Mouse (Mus musculus) thymus, adult 18-20 months (tissue): ENCODE measurements around the gene Actr3b.
"Not testable (repeated sequence)": the region's sequence is repeated elsewhere in the genome, so short reads cannot be mapped to it uniquely, and the experiment has no call there.

Experiments used
- DNase-seq, 2 experiments: peaks; one replicate each; pipeline ENCODE4 v3.0.0; 2022; ENCODE audit warnings: mixed read lengths in 2 of 2

The Actr3b gene

DNA sequence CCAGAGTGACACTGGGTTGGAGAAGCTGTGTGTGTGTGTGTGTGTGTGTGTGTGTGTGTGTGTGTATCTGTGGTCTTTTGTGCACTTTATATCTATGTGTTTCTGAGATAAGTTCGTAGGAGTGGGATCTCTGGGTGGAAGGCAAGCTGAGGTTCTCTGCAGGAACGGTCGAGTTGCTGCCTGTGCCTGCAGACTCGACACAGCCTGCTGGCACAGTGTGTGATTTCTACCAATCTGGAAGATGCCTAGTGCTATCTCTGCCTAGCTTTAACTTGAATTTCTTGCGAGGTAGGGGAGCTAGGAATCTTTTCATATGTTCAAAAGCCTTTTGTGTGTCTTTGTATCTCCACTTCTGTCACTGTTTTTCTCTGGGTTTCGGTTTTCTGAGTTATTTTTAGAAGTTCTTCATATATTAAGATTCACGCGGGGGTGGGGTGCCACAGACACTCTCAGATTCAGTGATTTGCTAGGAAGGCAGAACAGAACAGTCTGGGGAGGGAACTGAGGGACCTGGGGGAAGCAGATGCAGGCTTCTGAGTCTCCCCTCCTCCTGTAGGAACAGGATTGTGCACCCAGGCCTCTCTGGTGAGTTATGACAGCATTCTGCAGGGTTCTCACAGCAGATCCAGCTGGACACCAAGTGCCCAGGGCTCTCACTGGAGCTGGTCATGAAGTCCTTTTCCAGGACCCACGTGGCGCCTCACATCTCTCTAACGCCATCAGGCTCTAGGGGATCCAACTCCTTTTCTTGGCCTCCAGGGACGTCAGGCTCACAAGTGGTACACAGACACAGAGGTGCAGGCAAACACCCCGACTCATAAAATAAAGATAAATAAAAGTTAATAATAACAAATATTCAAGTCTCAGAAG is 14.4 kb downstream of the Actr3b start:
- no peak for DNase-seq

- DNase-seq = no peak
Measured at GRCm38 (mm10) chr5:25791570-25791969, 31.8 kb downstream of the Actr3b start.

DNA sequence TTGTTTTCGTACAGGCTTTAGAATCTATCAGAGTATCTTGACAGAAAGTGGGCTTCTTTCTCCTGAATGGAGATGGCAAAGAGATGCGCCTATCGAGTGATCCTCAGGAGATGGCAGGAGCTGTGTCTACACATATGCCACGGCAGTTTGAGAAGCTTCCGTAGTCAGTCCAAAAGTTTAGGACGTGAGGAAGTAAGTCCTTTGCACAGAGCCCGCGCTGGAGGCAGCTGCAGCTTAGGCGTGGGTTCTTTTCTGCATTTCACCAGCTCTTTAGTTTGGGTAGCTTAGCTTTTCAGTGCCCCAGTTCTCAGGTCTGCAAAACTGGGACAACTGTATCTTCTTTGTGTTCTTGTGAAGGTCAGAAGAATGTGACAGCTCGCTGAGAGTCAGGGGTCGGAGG is 38.0 kb downstream of the Actr3b start:
- no peak for DNase-seq

- DNase-seq = no peak
Measured at GRCm38 (mm10) chr5:25800929-25801328, 41.1 kb downstream of the Actr3b start.

- DNase-seq = no peak
Measured at GRCm38 (mm10) chr5:25801744-25802143, 41.9 kb downstream of the Actr3b start.

DNA sequence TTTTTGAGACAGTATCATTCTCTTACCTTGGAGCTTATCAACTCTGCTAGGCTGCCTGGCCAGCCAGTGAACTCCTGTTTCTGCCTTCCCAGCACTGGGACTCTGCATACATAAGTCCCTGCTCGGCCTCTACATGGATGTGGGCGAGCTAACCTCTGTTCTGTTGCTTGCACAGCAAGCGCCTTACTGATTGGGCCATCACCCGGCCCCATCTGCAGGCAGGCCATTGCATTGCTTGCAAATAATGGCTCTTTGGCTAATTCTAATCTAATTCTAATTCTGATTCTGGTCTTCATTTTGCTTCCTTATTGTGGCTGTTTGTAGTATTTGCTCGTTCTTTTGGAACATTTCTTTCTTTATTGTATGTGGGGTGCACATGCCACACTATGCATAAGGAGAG is 44.8 kb downstream of the Actr3b start:
- DNase-seq = no peak

DNA sequence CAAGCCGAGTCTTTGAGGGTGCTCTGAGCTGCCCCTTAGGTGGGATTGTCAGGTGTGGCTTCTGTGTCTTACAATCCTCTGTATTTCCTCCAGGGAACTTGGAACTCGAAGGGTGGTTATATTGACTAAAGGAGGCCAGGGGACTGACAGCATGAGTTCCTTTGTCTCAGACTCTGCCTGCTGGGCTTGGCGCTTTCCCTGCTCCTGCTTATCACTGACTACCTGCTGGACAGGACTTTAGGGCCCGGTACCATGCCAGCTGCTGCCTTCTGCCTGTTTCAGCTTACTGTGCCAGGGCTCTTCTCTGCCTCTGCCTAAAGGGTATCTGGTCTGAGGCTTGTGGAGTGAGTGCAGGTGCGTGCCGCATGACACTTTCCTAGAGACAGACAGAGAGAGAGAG is 53.1 kb downstream of the Actr3b start:
- DNase-seq = no peak

DNA sequence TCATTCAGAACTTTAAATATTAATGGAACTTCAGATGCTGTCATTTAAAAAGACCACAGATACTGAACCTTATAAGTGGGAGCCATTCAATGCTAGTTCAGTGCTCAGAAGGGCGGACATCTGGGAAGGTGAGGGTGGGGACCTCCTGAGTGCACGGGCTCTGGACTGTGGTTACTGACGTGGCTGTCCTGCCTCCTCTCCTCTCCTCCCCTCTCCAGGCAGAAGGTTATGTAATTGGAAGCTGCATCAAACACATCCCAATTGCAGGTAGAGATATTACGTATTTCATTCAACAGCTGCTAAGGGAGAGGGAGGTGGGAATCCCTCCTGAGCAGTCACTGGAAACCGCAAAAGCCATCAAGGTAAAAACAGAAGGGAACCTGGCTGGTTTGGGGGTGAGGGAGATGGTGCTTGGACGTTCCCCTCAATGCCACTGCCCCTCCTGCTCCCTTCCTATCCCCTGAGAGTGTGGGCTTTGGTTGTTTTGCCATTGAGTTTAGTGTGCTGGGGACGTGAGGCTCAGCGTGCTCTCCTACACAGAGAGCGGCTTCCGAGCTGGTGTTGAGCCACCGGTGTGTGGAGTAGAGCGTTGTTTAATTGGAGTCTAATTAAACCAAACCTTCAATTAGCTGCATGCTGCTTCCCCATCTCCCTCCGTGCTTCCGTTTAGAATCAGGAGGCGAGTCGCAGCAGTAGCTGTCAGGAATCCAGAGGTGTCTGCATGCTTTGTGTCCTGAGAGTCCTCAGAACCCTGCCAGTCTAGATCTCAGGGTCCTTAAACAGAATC is 69.7 kb downstream of the Actr3b start:
- no peak for DNase-seq

DNA sequence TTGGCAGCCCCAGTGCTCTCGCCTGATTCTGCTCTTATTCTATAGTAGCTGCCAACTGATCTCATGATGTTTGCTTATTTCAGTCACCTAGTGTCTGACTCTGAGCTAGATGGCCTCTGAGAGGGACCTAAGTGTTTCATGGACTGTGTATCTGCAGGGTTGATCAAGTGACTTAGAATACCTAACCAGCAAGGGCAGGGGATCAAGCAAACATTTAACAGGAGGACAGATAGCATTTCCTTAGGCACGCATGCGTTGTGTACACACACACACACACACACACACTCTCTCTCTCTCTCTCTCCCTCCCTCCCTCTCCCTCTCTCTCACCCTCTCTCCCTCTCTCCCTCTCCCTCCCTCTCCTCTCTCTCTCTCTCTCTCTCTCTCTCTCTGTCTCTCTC is 71.0 kb downstream of the Actr3b start:
- no peak for DNase-seq

DNA sequence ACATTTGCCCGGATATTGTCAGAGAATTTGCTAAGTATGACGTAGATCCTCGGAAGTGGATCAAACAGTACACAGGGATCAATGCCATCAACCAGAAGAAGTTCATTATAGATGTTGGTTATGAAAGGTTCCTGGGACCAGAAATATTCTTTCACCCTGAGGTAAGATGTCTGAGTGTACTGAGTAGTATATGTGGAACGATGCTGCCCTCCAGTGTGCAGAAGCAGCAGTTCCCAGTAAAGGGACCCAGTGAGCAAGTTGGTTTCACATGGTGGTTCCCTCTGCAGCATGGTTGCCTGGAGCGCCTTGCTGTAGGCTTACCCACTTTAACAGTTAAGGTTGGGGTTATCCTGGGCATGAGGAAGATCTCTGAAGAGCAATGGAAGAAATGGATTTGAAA is 71.8 kb downstream of the Actr3b start:
- DNase-seq = no peak

GRCm38 (mm10) chr5:25839400-25839799 is 79.6 kb downstream of the Actr3b start:
- peak in 1 of 2 experiments; percentile 5 for DNase-seq

DNA sequence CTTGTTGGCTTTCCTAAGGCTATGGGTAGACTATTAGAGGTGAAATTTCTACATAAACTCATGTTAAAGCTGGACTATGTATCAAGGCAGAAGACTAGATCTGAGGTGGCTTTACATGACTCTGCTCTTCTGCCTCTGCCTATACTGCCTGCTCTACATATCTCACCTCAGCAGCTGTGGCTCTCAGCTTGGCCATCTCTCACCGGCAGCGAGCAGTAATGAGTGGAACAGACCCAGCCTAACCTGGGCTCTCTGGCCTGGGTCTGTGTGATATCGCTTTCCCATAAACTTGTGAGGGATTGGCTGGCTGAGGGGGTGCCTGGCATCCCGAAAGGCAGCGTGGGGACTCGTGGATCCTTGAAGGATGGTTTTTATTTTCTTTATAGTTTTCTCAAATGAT is 86.8 kb downstream of the Actr3b start:
- no peak for DNase-seq

- no peak for DNase-seq
Measured at GRCm38 (mm10) chr5:25847154-25847553, 87.4 kb downstream of the Actr3b start.

DNA sequence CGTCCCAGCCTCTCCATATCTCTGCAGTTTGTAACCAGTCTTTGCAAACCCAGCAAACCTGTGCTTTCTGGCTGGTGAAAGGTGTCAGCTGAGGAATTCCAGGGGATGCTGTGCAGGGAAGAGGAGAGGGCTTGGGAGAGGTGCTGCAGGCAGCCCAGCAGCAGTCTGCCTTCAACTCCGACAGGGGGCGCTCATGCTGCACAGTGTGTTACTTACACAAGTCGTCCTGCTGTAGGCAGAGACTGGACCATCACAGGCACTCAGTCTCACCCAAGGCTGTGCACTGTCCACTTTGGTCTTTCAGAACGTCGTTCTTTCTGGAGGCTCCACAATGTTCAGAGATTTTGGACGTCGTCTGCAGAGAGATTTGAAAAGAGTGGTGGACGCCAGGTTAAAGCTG is 88.3 kb downstream of the Actr3b start:
- no peak for DNase-seq

- no peak for DNase-seq
Measured at GRCm38 (mm10) chr5:25866201-25866600, 106.4 kb downstream of the Actr3b start.

GRCm38 (mm10) chr5:25869880-25870279 is 110.1 kb downstream of the Actr3b start:
- DNase-seq = no peak

DNA sequence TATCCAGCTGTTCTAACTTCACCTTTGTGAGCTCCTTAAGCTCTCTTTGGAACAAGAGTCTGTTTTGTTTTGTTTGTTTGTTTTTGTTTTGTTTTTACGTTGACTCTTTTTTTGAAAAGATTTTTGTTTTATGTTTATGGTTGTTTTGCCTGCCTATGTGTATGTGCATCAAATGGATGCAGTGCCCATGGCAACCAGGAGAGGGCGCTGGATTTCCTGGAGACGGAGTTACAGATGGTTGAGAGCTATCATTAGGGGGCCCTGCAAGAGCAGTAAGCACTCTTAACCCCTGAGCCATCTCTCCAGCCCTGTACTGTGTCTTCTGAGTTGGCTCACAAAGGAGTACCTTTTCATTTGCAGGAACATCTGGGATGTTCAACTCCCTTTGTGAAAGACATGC is 110.8 kb downstream of the Actr3b start:
- no peak for DNase-seq

DNA sequence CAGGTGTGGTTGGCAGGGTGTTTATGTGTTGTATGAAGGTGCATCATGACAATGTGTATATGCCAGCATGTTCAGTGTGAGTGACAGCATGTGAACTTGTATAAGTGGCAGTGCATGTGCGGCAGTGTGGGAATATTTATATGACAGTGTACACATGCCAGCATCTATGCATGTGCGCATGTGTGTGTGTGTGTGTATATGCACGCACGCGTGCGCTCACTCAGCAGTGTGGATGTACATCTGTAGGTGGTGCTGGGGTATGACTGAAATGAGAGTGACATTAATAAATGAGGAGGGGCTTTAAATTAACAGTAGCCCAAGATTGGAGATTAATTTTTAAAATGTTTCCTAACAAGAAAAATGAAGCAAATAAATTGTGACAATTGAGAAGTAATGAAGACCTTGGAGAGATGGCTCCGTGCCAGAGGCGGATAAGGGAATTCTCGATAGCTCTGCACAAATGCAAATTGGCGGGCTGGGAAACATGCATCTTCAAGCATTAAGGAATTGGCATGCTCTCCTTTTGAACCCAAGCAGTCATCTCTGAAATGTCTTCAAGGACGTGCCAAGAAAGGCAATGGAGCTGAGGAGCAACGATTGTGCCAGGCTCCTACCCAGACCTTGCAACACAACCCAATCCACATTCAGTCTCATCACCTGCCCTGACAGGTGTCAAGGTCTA is 111.7 kb downstream of the Actr3b start:
- DNase-seq = no peak

DNA sequence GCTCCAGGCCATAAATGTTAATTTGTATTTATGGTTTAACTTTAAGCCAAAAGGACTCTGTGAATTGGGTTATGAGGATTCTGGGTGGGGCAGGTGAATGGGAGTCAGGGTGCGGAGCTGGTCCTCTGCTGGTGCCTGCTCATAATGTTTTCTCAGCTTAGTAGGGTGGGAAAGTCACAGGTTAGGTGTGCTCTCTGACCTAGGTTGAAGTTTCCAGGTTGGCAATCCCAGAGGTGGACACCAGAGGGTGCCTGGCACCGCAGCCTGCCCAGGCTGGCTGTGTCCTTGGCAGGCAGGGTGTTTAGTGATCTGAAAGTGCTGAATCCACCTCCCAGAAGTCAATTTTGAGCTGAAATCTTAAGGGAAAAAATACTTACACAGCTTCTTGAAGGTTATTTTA is 113.2 kb downstream of the Actr3b start:
- no peak for DNase-seq

DNA sequence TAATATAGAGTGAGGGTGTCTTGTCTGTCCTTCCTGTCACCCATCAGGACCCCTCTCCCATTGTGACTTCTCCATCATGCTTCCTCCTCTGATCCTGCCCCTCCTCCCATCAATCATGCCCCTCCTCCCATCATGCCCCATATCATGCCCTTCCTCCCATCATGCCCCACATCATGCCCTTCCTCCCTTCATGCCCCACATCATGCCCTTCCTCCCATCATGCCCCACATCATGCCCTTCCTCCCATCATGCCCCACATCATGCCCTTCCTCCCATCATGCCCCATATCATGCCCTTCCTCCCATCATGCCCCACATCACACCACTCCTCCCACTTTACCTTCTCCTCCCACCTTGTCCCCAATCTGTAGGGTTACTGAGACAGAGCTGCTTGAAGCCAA is 116.1 kb downstream of the Actr3b start:
- not testable (repeated sequence) for DNase-seq

DNA sequence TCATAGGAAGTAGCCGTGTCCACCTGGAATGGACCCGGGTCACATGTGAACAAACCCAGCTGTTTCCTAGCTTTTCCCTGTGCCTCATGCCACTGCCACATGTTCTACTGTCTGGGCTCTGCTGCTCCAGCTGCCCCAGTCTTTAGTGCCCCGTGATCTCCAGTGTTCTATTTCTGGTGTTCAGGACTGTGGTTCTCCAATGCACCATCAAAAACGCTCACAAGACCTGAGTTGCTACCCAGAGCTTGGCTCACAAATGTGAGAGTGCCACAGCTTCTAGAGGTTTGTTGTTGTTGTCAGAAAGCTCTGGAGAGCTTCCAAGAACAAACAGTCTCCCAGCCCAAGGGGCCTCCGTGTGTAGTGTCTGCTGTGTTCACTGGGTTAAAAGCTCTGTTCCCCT is 117.5 kb downstream of the Actr3b start:
- no peak for DNase-seq

DNA sequence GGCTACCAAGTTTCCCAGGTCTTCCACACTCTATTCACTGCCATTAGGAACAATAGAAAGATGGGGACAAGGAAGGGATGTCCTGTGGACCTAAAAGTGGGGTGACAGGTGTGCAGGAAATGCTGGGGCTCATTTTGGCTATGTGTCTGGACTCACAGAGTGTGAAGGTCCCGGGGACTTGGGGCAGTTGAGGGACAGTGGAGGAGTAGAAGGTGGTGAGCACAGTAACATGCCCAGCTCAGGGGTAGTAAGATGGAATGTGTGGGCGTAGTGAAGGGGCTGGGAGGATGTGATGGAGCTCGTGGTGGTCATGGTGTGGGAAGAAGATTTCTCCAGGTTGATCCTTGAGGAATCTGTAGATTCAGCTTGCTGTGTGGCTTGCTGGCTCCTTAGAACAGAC is 118.2 kb downstream of the Actr3b start:
- DNase-seq = no peak

GRCm38 (mm10) chr5:25886708-25887107 is 126.9 kb downstream of the Actr3b start:
- DNase-seq = no peak
